Mouse (Mus musculus) limb, embryonic 12.5 days (tissue): ENCODE measurements around the gene Olfr427. TPM values are rescaled to one million over a fixed set of nuclear protein-coding genes. Genes with fewer than 3 reads are reported as not detected.

Experiments used
- ATAC-seq: fragments of 200-750 bp; cut with Nextera tagmentation; 2 replicates; pipeline ENCODE4 v1.8.0; 2017; ENCODE audit warnings: low read depth, moderate TSS enrichment; ENCODE audit not compliant: insufficient number of reproducible peaks, insufficient read depth, low FRiP score, low TSS enrichment
- H3K27ac ChIP-seq: fragments of 300-500 bp; sonication (generic); 2 replicates; pipeline ENCODE4 v1.5.1; 2016; ENCODE audit warnings: mild to moderate bottlenecking, moderate library complexity
- H3K27me3 ChIP-seq: fragments of 300-500 bp; sonication (generic); 2 replicates; pipeline ENCODE4 v1.6.1; 2016; ENCODE audit warnings: mild to moderate bottlenecking, moderate library complexity
- H3K36me3 ChIP-seq: fragments of 300-500 bp; sonication (generic); 2 replicates; pipeline ENCODE4 v1.6.1; 2016; ENCODE audit warnings: mild to moderate bottlenecking, moderate library complexity
- H3K4me1 ChIP-seq: fragments of 300-500 bp; sonication (generic); replicated peaks from 2 replicates; pipeline ENCODE4 v1.6.1; 2016
- H3K4me2 ChIP-seq: fragments of 300-500 bp; sonication (generic); 2 replicates; pipeline ENCODE4 v1.6.1; 2016; ENCODE audit warnings: mild to moderate bottlenecking, moderate library complexity
- H3K4me3 ChIP-seq: fragments of 300-500 bp; sonication (generic); replicated peaks from 2 replicates; pipeline ENCODE4 v1.5.1; 2016; ENCODE audit warnings: mild to moderate bottlenecking
- H3K9ac ChIP-seq: fragments of 300-500 bp; sonication (generic); replicated peaks from 2 replicates; pipeline ENCODE4 v1.6.1; 2016; ENCODE audit warnings: mild to moderate bottlenecking, moderate library complexity
- H3K9me3 ChIP-seq: fragments of 300-500 bp; sonication (generic); 2 replicates; pipeline ENCODE4 v1.6.1; 2016; ENCODE audit warnings: mild to moderate bottlenecking, moderate library complexity
- WGBS: fragments of 180-500 bp; shearing (Covaris S2); methylation state at CpG from one replicate; pipeline ENCODE4 v1.1.7; 2016; 5-methylcytosine and 5-hydroxymethylcytosine counted together
- polyA plus RNA-seq: library from polyadenylated mRNA; unstranded; fragments of >200 nt; fragmentation: Nextera tagmentation; extraction: Ambion mirVana; gene quantifications from 2 replicates; pipeline ENCODE4 v1.2.1, GENCODE M21; 2016

Gene Olfr427
- polyA plus RNA-seq, 1 experiment from 2014 or later: not detected

- Histone ChIP-seq H3K27me3 (no peaks in the 10 kb centered on the region), H3K9ac (no peak within 1 kb of the TSS), H3K4me1 (no peaks in the 10 kb centered on the region), H3K9me3 (no peaks in the 10 kb centered on the region), H3K4me2 (no peak within 1 kb of the TSS), H3K36me3 (no peaks in the 10 kb centered on the region), H3K4me3 (no peak within 1 kb of the TSS), H3K27ac (no peak within 1 kb of the TSS)
- ATAC-seq: no peak
- 61% methylated on average over 2 of the region's 2 CpGs for WGBS
Observed at GRCm38 (mm10) chr1:174121062-174121461, 24.4 kb downstream of the Olfr427 start, which contains the start of gene Olfr231. Gene Olfr231, minus strand, starts transcription at chr1:174121162.

DNA sequence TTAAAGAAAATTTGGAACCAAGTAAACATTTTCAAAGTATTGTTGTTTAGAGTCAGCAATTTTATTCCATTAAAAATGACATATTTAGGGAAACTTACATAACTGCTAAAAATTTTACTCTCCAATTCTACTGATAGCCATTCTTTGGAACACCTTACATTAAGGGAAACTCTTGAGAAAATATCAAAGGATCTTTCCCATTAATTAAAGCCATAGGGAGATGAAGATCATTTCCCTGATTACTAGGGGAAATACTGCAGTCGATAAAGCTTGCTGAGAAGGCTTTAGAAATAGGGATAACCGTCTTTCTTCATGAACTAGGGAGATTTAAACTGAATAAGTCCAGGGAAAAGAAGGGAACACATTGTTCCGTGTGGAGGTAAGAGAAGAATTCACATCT is 34.5 kb downstream of the Olfr427 start, which contains the start of gene Olfr424:
Olfr424 (plus strand) TSS at position 301 of the 400 bp plus-strand sequence.
- Histone ChIP-seq H3K27ac (no peak within 1 kb of the TSS), H3K27me3 (no peaks in the 10 kb centered on the region), H3K4me2 (no peak within 1 kb of the TSS), H3K4me3 (no peak within 1 kb of the TSS), H3K9ac (no peak within 1 kb of the TSS), H3K9me3 (no peaks in the 10 kb centered on the region), H3K36me3 (no peaks in the 10 kb centered on the region), H3K4me1 (no peaks in the 10 kb centered on the region)
- no peak for ATAC-seq
- WGBS: 79% methylated on average over 3 of the region's 3 CpGs

- H3K4me3 ChIP-seq: no peak overlapping the region
- no peak for ATAC-seq
- H3K4me1 ChIP-seq: no peaks in the 10 kb centered on the region
- 74% methylated on average over 3 of the region's 3 CpGs for WGBS
- H3K27ac ChIP-seq: no peak overlapping the region
- H3K27me3 ChIP-seq: no peaks in the 10 kb centered on the region
- no peaks in the 10 kb centered on the region for H3K9me3 ChIP-seq
- no peaks in the 10 kb centered on the region for H3K36me3 ChIP-seq
- no peak overlapping the region for H3K9ac ChIP-seq
- no peak overlapping the region for H3K4me2 ChIP-seq
Observed at GRCm38 (mm10) chr1:174131999-174132398, 35.3 kb downstream of the Olfr427 start.

GRCm38 (mm10) chr1:174141384-174141783 is 44.7 kb downstream of the Olfr427 start:
- no peak overlapping the region for H3K4me3 ChIP-seq
- no peaks in the 10 kb centered on the region for H3K4me1 ChIP-seq
- no peak overlapping the region for H3K27ac ChIP-seq
- no peak for ATAC-seq
- no peaks in the 10 kb centered on the region for H3K27me3 ChIP-seq
- H3K9me3 ChIP-seq: no peaks in the 10 kb centered on the region
- no peak overlapping the region for H3K4me2 ChIP-seq
- H3K36me3 ChIP-seq: no peaks in the 10 kb centered on the region
- WGBS: 74% methylated on average over 2 of the region's 2 CpGs
- no peak overlapping the region for H3K9ac ChIP-seq

- H3K4me1 ChIP-seq: no peaks in the 10 kb centered on the region
- no peaks in the 10 kb centered on the region for H3K9me3 ChIP-seq
- H3K4me2 ChIP-seq: no peak overlapping the region
- no peak for ATAC-seq
- WGBS: 94% methylated on average over 1 of the region's 1 CpGs
- no peak overlapping the region for H3K9ac ChIP-seq
- H3K27me3 ChIP-seq: no peaks in the 10 kb centered on the region
- no peak overlapping the region for H3K27ac ChIP-seq
- no peaks in the 10 kb centered on the region for H3K36me3 ChIP-seq
- no peak overlapping the region for H3K4me3 ChIP-seq
Observed at GRCm38 (mm10) chr1:174146696-174147095, 50.0 kb downstream of the Olfr427 start.

DNA sequence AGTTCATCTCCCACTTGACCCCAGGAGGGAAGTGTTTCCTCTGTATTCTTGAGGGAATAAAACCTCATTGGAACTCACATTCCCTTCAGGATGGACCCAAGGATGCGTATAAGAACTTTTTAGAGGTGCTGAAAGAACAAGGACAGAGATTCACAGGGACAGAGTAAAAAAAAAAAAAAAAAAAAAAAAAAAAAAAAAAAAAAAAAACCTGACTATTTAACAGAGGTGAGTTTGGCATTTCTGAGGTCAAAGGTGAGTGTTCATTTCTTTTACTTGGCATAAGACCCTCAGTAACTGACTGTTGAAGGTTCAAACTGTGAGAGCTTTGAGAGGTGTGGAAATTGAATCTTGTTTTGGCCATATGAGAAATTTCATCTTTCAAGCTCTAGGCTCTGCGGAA is 52.6 kb downstream of the Olfr427 start:
- ATAC-seq: no peak
- H3K9me3 ChIP-seq: no peaks in the 10 kb centered on the region
- WGBS: 81% methylated on average over 2 of the region's 2 CpGs

More for the DNA sequence above, 52.6 kb downstream of the Olfr427 start:
- H3K27ac ChIP-seq: no peak overlapping the region
- no peaks in the 10 kb centered on the region for H3K4me1 ChIP-seq
- no peak overlapping the region for H3K4me3 ChIP-seq
- no peak overlapping the region for H3K4me2 ChIP-seq
- H3K27me3 ChIP-seq: no peaks in the 10 kb centered on the region
- no peaks in the 10 kb centered on the region for H3K36me3 ChIP-seq
- H3K9ac ChIP-seq: no peak overlapping the region

Other genes starting within 250 kb of the Olfr427 start
- gene Ifi211, start 183.8 kb upstream of the Olfr427 start, polyA plus RNA-seq: 0.14 and 0.40 TPM in 2 replicates
- gene Mndal, start 154.4 kb upstream of the Olfr427 start, polyA plus RNA-seq: 0.80 and 1.7 TPM in 2 replicates
- 0.20 and 0.73 TPM in 2 replicates for gene Ifi203, start 154.2 kb upstream of the Olfr427 start, polyA plus RNA-seq
- 0.17 TPM in 1 of 2 replicates, not detected in the other for gene Ifi202b, start 114.1 kb upstream of the Olfr427 start, polyA plus RNA-seq
- 0.16 TPM in 1 of 2 replicates, not detected in the other for gene Ifi205, start 65.1 kb upstream of the Olfr427 start, polyA plus RNA-seq
- 0.09 TPM in 1 of 2 replicates, not detected in the other for gene Olfr433, start 56.2 kb upstream of the Olfr427 start, polyA plus RNA-seq
- gene Olfr432, start 47.7 kb upstream of the Olfr427 start, polyA plus RNA-seq: not detected in 2 replicates
- gene Olfr430, start 30.3 kb upstream of the Olfr427 start, polyA plus RNA-seq: not detected in 2 replicates
- gene Olfr429, start 12.6 kb upstream of the Olfr427 start, polyA plus RNA-seq: not detected in 2 replicates
- gene Olfr231, start 24.3 kb downstream of the Olfr427 start, polyA plus RNA-seq: not detected in 2 replicates
- gene Olfr424, start 34.6 kb downstream of the Olfr427 start, polyA plus RNA-seq: not detected in 2 replicates
- not detected in 2 replicates for gene Olfr420, start 58.7 kb downstream of the Olfr427 start, polyA plus RNA-seq
- 0.95 and 1.1 TPM in 2 replicates for gene Spta1, start 75.9 kb downstream of the Olfr427 start, polyA plus RNA-seq
- not detected in 2 replicates for gene Olfr419, start 155.2 kb downstream of the Olfr427 start, polyA plus RNA-seq
- not detected in 2 replicates for gene Mptx1, start 233.6 kb downstream of the Olfr427 start, polyA plus RNA-seq